Mouse (Mus musculus) regulatory T cell (primary cell): ENCODE measurements around the gene Kifc1.

Experiments used
- in situ Hi-C: fragments of 300-600 bp; cut with MboI, MseI; formaldehyde crosslinking; loops from one replicate; pipeline ENCODE4 v1.15.1; 2025; ENCODE audit warnings: high pct_unique_total_duplicates

Gene Kifc1

DNA sequence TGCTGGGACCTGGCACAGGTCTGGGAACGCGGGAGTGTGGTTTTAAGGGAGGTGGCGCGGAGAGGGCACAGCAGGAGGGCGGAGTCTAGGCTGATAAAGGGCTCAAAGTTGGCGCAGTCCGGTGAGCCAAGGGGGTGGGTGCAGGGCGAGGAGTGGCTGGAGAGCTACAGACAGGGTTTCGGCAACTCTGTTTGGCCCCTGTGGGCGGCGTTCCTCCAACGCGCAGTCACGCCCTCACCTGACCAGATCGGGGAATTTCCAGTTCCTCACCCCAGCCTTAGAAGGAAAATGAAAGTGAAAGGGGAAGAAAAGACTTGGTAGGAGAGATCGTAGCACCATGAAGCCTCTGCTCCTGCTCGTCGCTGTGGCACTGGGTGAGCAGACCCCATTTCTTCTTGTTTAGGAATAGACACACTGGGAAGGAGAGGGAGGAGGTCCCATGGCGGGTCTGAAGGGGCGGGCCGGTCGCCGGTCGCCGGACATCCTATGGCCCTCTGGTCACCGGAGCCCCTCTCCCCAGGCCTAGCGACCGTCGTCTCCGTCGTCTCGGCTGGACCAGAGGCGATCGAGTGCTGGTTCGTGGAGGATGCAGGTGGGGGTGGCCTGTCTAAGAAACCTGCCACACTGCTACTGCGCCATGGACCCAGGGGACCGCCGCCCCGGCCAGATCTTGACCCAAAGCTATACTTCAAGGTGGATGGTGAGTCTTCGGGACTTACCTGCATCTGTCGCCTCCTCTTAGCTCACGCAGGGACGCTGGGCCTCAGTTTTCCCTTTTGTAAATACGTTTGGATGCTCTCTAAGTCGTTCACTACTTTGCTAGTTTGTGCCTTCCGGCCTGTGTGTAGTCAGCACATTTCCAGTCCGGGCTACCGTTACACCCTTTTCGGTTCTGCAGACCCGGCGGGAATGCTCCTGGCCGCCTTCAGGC lies 29.2 kb upstream of the Kifc1 start:
- in situ Hi-C loops: loop anchor here (25.0 kb wide), 1 partner anchor 693 kb away; the partner anchor contains the start of genes Agpat1, Egfl8 and Rnf5

DNA sequence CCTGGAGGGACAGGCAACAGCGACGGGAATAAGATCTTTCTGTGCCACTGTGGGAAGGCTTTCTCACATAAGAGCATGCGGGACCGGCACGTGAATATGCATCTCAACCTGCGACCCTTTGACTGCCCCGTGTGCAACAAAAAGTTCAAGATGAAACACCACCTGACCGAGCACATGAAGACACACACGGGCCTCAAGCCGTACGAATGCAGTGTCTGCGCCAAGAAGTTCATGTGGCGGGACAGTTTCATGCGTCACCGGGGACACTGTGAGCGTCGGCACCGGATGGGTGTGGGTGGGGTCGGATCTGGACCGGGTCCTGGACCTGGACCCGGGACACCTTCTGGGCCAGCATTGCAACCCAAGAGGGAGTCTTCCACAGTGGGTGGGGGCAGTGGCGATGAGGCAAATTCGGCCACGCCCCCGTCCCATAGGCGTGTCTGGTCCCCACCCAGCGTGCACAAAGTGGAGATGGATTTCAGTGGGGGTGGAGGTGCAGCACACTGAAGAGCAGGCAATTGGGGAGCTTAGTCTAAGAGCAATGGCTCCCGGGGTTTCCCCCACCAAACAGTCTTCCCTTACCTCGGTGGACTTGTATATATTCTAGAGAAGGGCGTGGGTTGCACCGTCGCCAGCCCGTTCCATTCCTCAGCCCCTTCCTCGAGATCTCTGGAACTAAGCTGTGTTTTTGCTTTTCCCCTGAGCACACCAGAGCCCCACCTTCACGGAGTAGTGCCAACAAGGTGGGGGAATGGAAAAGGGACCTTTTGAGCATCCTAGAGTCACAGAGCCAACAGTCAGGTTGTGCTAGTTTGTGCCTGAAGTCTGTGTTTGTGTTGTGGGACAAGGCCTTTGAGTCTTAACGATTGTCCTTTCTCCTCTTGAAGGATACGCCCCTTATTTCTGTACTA lies 28.1 kb upstream of the Kifc1 start:
- in situ Hi-C loops: loop anchor here (25.0 kb wide), 1 partner anchor 694 kb away; the partner anchor contains the start of genes Agpat1, Egfl8 and Rnf5

DNA sequence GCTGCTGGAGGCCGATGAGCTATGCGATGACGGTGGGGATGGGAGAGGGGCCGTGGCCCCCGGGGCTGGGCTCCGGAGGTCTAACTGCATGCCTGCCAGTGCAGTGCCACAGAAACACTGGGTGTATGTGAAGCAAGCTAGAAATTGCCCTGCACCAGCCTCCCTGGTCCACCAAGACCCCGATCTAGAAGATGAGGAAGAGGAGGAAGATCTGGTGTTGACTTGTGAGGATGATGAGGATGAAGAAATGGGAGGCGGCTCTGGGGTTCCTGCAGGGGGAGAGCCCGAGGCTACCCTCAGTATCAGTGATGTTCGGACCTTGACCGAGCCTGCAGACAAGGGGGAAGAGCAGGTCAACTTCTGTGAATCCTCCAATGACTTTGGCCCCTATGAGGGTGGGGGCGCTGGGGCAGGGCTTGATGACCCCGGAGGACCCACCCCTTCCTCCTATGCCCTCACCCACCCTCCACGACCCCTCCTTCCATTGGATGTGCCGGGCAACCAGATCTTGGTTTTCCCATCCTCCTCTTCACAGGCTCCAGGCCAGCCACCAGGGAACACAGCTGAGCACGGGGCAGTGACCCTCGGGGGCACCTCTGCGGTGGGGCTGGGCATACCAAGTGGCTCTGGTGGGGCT lies 27.3 kb upstream of the Kifc1 start:
- in situ Hi-C loops: loop anchor here (25.0 kb wide), 1 partner anchor 695 kb away; the partner anchor contains the start of genes Agpat1, Egfl8 and Rnf5

DNA sequence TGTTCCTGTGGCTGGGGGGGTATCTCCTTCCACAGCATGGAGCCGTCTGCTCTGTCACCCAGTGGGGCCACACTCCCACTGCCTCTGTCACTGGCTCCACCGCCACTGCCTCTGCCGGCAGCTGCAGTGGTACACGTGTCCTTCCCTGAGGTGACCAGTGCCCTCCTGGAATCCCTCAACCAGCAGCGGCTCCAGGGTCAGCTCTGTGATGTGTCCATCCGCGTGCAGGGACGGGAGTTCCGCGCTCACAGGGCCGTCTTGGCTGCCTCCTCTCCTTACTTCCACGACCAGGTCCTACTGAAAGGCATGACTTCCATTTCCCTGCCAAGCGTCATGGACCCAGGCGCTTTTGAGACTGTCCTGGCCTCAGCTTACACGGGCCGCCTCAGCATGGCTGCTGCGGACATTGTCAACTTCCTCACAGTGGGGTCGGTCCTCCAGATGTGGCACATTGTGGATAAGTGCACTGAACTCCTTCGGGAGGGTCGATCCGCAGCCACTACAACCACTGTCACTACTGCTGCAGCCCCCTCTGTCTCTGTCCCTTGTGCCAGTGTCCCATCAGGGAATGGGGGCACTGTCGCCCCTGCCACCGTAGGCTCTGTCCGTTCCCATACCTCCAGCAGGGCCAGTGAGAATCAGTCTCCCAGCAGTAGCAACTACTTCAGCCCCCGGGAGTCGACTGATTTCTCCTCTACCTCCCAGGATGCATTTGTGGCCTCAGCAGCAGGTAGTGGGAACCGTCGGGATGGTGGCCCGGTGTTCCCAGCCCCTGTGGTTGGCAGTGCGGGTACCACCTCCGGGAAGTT lies 26.6 kb upstream of the Kifc1 start:
- in situ Hi-C loops: loop anchor here (25.0 kb wide), 1 partner anchor 695 kb away; the partner anchor contains the start of genes Agpat1, Egfl8 and Rnf5

DNA sequence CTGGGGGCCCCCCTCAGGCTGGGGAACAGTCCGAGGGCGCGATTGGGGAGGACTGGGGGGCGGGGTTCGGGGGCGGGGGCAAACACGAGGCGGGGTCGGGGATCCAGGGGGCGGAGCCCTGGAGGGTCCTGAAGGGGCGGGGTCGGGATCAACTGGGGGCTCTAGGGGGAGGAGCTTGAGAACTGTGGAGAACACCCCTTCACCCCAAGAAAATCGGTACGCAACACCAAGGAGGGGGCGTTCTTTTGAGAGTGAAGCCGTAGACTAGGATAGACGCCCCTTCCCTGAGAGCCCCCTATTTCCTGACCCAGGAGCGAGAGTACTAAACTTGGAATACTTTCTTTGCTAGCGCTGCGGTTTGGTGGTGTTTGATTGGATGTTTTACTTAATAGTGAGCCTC lies 25.8 kb upstream of the Kifc1 start:
- in situ Hi-C loops: loop anchor here (25.0 kb wide), 1 partner anchor 696 kb away; the partner anchor contains the start of genes Agpat1, Egfl8 and Rnf5

DNA sequence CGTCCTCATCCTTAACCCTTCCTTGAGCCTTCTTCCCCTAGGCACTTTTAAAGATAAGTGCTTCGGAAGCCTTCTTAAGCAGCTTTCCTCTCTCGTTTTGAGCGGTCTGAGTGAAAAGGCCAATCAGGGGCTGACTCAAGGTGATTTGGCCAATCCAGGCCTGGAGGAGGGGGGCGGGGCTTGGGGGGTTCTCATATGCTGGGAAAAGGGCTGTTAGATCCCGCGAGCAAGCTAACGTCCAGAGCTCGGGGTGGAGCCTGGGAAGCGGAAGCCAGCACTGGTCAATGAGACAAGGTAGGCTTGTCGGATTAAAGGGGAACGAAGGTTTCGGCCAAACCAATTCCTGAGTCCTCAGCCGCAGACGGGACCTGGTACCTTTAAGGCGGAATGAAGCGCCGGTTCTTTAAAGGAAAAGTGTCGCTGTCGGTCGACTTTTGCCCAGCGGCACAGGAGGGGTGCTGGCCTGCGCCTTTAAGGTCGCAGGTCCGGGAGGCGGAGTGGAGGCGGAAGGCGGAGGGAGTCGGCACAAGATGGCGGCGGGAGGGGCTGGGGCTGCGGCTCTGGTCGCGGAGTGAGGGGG lies 25.3 kb upstream of the Kifc1 start, which contains the start of the genes Tapbp and Zbtb22:
Gene Tapbp, plus strand, starts transcription at position 229 of the 580 bp plus-strand sequence.
Gene Zbtb22, plus strand, starts transcription at position 234 of the 580 bp plus-strand sequence.
- in situ Hi-C loops: loop anchor here (25.0 kb wide), 1 partner anchor 697 kb away; the partner anchor contains the start of genes Agpat1, Egfl8 and Rnf5

DNA sequence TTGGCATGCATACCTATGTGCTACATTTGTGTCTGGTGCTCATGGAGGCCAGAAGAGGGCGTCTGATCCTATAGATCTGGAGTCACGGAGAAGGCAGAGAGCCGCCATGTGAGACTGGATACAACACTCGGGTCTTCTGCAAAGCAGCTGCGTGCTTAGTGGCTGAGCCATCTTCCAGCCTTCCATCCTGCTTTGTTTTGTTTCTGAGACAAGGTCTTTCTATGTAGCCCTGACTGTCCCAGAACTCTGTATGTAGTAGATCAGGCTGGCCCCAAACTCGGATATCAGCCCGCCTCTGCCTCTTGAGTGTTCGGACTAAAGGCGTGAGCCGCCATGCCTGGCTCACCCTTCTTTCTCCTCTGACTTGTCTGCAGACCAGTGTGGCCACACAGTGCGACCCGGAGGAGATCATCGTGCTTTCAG lies 24.5 kb upstream of the Kifc1 start:
- in situ Hi-C loops: loop anchor here (25.0 kb wide), 1 partner anchor 697 kb away; the partner anchor contains the start of genes Agpat1, Egfl8 and Rnf5

DNA sequence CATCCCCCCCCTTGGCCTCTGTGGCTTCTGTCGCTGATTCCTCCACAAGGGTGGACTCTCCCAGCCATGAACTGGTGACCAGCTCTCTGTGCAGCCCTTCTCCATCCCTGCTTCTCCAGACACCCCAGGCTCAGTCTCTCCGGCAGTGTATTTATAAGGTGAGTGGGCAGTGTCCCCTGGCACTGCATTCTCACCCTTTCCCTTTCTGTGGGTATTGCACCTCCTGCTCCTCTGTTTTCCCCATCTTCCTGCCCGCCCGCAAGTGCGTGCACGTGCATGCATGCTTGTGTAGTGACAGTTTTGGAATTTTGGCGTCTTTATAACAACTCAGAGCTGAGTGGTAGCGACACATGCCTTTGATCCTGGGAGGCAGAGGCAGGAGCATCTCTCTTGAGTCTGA lies 23.4 kb upstream of the Kifc1 start:
- in situ Hi-C loops: loop anchor here (25.0 kb wide), 1 partner anchor 698 kb away; the partner anchor contains the start of genes Agpat1, Egfl8 and Rnf5

DNA sequence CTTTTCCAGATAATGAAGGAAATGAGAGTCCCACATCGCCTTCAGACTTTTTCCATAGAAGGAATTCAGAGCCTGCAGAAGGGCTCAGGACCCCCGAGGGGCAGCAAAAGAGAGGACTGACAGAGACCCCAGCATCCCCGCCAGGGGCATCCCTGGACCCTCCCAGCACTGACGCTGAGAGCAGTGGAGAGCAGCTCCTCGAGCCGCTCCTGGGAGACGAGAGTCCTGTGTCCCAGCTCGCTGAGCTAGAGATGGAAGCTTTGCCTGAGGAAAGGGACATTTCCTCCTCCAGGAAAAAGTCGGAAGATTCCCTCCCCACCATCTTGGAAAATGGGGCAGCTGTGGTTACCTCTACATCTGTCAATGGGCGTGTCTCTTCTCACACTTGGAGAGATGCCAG lies 22.8 kb upstream of the Kifc1 start:
- in situ Hi-C loops: loop anchor here (25.0 kb wide), 1 partner anchor 699 kb away; the partner anchor contains the start of genes Agpat1, Egfl8 and Rnf5

DNA sequence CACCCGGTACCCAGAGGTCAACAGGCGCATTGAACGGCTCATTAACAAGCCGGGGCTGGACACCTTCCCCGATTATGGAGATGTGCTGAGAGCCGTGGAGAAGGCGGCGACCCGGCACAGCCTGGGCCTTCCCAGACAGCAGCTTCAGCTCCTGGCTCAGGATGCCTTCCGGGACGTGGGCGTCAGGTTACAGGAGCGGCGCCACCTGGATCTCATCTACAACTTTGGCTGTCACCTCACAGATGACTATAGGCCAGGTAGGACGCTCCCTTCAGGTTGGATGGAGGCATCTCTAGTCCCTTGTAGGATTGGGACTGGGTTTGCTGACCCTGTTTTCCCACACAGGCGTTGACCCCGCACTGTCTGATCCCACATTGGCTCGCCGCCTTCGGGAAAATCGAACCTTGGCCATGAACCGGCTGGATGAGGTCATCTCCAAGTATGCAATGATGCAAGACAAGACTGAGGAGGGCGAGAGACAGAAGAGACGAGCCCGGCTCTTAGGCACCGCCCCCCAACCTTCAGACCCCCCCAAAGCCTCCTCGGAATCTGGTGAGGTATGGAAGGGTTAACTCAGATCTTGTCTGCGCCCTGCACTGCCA lies 21.5 kb upstream of the Kifc1 start:
- in situ Hi-C loops: loop anchor here (25.0 kb wide), 1 partner anchor 700 kb away; the partner anchor contains the start of genes Agpat1, Egfl8 and Rnf5

DNA sequence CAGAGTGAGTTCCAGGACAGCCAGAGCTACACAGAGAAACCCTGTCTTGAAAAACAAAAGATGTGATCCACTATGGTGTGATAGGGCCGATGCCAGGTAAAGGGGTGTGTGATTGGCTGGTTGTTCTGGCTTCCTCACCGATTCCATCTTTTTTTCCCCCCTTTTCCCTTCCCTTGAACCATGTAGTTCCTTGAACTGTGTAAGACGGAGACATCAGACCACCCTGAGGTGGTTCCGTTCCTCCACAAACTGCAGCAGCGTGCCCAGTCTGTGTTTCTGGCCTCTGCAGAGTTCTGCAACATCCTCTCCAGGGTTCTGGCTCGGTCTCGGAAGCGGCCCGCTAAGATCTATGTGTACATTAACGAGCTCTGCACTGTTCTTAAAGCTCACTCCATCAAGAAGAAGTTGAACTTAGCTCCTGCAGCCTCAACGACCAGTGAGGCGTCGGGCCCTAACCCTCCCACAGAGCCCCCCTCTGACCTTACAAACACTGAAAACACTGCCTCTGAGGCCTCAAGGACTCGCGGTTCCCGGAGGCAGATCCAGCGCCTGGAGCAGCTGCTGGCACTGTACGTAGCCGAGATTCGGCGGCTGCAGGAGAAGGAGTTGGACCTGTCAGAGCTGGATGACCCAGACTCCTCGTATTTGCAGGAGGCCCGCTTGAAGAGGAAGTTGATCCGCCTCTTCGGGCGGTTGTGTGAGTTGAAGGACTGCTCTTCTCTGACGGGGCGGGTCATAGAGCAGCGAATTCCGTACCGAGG lies 20.8 kb upstream of the Kifc1 start:
- in situ Hi-C loops: loop anchor here (25.0 kb wide), 1 partner anchor 701 kb away; the partner anchor contains the start of genes Agpat1, Egfl8 and Rnf5

DNA sequence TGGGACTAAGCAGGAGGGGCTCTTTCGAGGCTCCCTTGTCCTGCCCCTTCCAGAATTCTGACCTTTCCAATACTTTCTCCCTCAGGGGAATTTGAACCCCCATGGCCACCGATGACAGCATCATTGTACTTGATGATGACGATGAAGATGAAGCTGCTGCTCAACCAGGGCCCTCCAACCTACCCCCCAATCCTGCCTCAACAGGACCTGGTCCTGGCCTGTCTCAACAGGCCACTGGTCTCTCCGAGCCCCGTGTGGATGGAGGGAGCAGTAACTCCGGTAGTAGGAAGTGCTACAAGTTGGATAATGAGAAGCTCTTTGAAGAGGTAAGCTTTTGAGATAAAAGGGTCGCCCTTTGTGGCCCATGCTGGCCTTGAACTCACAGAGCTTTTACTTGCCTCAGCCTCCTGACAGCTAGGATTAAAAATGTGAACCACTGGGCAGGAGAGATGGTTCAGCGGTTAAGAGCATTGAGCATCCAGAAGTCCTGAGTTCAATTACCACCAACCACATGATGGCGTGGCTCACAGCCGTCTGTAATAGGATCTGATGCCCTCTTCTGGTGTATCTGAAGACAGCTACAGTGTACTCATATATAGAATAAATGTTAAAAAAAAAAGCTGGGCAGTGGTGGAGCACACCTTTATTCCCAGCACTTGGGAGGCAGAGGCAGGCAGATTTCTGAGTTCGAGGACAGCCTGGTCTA lies 20.0 kb upstream of the Kifc1 start:
- in situ Hi-C loops: loop anchor here (25.0 kb wide), 1 partner anchor 702 kb away; the partner anchor contains the start of genes Agpat1, Egfl8 and Rnf5

DNA sequence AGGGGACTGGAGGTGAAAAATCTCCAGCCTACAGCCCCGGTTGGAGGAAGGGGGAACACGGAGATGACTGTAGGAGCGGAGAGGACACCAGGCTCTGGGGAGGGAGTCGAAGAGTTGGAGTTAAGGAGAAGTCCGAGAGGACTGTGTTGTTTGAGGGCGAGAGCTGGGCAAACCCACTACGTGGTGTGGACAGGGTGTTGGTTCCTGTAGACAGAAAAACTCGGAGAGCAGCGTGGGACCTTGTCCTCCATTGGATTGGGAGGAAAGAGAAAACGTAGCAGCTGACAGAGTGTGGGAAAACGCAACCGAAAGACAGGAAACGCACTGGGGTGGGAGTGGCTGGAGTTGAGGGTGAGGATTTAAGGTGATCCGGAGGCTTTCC lies 19.4 kb upstream of the Kifc1 start:
- in situ Hi-C loops: loop anchor here (5.0 to 25.0 kb wide), 2 partner anchors 38 to 702 kb away; partner anchors contain the start of genes Agpat1, Egfl8, Gm7029 and Rnf5

DNA sequence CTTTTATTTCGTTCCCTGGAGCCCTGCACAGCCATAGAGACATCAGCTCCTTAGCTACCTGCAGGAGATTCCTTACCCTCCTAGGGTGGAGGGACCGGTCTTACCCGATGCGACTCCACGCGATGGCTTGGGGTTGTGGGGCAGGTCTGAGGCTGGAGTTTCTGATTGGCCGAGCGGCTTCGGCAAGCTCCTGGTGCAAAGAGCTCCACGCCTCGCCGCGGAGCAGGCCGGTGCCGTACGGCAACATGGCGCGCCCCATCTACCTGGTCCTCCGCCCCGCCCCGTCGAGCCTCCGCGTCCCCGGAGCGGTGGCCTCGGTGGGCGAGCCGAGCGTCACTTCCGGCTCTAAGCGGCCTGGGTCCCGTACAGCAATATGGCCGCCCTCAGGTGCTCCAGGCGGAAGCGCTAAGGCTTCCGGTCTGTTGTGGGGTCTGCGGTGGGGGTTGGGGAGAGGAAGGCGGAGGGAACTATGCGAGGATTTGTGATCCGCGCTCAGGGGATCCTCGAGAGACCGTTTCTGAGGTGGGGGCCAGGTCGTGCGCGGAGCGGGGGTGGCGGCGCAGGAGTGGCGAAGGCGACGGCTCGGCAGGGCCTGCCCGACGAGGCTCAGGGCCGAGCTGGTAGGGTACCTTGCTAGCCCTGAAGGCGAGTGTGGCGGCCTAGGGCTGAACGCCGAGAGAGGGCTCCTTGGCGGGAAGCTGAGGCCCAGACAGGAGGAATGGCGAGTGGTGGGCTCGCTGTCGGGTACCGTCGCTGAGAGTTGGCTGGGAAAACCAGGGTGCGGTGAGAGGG lies 18.8 kb upstream of the Kifc1 start, which contains the start of gene Daxx:
Gene Daxx, plus strand, starts transcription at position 338 of the 792 bp plus-strand sequence.
- in situ Hi-C loops: loop anchor here (5.0 to 25.0 kb wide), 2 partner anchors 37 to 703 kb away; partner anchors contain the start of genes Agpat1, Egfl8, Gm7029 and Rnf5

DNA sequence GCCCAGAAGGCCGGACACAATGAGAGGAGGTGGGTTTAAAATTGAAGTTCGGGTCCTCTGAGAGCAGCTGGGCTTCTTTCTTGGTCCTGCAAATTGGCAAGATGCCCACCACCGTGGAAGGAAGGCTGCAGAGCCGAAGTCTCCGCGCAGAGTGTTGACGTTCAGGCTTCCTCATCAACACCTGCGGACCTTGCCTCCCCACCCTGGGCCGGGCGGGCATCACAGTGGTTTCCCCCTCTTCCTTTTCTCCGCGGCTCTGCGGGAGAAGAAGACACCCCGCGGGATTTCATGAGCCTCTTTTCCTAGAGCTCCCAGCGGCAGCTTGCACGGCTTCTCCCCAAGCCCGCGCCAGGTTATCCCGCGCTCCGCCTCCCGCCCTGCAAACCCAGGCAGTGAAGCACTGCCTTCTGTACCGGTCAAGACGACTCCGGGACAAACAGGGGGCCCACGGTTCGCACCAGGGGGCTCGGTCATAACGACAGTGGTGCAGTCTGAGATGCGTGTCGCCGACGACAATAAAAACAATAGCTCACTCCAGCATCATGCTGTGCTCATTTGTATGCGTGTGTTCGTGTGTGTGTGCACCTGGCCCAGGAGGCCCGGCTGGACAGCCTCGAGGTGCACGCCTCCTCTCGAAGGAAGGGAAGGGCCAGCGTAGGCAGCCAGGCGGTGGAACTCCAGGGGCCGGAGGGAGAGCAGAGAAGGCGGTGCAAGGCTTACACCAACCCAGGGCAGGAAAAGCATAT lies 18.0 kb upstream of the Kifc1 start:
- in situ Hi-C loops: loop anchor here (5.0 to 25.0 kb wide), 2 partner anchors 36 to 704 kb away; partner anchors contain the start of genes Agpat1, Egfl8, Gm7029 and Rnf5
